Mouse (Mus musculus) spleen, postnatal 36 days (tissue): ENCODE data around the gene Zup1.
"Not testable (repeated sequence)": the region's sequence is repeated elsewhere in the genome, so short reads cannot be mapped to it uniquely, and the experiment has no call there.

ENCODE experiments used
- DNase-seq, 2 experiments: peaks; one replicate each; pipeline ENCODE4 v3.0.0; 2022; ENCODE audit warnings: low spot score in 2 of 2, mixed read lengths in 1 of 2

Gene Zup1

DNA sequence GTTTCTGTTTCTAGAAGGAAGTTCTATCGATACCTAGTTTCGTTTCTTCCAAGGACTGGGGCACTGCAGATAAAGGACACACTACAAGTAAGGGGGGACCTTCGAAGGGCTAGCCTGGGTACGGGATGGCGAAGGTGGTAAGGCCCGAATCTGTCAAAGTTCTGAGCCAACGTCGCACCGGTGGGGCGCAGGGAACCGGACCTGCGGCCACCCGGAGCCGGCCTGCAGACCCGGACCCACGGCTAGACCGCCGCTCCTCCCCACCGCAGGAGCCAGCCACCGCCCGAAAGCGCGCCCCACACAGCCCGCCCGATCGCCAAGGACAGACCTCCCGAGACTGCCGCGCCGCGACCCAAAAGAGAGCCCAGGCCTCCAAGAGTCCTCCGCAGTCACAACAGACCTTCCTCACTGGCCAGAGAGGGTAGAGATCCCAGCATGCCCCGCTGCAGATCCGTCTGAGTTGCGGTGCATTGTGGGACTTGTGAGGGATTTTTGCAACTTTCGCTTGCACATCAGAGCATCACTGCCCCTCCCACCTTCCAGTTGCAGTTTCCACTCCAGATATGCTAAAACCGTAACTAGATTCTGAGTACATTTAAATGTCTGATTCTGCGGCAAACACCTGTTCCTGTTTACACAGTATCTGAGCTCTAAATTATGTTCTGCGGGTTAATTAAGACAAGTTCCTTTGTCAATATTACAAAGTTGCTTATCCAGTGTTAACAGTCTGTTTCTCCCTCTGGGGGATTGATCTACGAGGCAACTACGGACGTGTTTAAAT lies at the start of gene Zup1:
Zup1 (minus strand) TSS at position 467 of the 781 bp plus-strand sequence.
- DNase-seq: peak; percentile 90

DNA sequence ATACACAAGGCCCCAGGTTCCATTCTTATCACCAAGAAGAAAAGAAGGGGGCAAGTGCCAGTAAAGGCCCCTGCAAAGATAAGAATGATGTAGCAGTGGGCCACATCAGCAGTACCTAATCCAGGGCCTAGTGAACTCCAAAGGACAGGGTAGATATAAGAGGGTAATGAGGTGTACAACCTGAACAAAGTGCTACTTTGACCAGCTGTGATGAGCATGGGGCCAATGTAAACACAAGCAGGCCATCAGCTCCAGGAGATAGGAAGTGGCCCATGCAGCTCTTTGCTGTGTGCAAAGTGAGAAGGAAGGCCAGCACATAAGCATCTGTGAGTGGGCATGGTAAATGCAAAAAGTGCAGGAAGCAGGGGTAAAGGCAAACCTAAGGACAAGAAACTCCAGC lies 47.3 kb upstream of the Zup1 start:
- DNase-seq: no peak

DNA sequence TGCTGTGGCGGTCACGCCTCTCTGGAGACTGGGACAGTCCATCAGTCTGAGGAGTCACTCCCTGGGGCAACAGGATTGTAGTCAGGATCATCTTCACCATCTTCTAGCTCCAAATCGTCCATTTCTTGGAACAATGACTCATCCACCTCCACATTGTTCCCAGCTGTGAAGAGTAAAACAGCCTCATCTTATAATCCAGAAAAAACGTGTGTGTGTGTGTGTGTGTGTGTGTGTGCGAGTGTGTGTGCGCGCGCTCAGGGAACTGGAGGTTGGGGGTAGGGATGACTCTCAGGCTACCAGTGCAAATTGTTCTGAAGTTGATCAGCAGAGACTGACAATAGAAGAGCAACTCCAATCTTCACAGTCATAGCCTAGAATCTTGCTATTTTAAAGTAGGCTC lies 45.6 kb upstream of the Zup1 start:
- not testable (repeated sequence) for DNase-seq

DNA sequence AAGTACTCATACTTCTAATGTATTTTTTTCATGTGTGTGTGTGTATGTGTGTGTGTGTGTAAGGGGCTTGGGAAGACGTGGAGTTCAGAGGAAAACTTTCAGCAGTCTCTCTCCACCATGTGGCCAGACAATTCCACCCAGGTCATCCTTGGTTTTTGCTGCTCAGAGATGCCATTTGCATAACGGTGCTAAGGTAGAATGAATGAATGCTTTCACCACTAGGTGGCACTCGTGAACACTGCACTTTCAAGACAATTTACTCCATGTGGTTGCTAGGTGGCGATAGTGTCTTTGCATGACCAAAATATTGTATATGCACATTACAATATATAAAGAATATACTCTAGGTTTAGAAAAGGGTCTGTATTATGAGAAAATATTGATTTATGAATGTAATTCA lies 35.7 kb upstream of the Zup1 start:
- peak; percentile 47 to 63 for DNase-seq

DNA sequence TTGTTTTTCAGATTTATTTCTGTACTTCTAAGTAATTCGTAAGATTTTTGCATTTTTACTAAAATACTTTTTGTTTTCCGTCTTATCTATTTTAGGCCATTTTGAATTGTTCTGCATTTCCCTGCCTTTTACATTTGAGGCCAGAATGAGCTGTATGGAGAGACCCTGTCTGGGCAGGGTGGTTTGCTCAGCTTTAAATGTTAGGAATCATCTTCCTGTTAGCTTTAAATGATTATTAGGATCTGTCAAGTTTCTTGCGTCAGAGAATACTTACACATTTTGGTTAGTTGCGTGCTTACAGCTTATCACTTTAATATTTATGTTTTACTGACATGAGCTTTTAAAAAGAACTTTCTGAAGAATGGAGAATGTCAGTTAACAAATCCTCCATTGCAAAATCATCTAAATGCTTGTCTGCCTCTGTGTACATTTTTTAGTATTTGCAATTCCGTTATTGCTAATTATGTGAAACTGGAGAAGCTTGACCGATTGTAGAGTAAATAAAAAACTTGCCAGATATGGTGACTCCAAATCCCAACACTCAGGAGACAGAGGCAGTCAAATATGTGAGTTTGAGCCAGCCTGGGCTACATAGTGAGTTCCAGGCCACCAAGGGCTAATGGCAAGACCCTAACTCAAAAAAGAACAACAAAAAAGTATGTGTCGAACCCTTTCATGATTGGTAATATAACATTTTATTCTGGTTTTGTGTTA lies 23.9 kb upstream of the Zup1 start:
- DNase-seq: no peak

DNA sequence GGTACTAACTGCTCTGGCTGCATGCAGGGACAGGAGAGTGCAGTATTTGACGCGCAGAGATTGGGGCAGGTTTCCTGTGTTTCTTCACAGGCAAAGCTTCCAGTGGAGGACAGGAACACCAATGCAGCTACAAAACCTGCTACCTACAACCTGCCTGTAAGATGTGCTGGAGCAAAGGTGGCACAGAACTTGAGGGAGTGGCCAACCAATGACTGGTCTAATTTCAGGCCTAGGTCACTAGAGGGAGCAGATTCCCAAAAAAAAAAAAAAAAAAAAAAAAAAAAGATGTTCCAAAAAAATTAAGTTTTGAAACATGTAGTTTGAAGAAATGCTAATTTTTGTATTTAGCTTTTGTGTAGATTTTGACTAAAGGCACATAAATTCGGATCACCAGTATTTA lies 1.4 kb upstream of the Zup1 start:
- DNase-seq: no peak

DNA sequence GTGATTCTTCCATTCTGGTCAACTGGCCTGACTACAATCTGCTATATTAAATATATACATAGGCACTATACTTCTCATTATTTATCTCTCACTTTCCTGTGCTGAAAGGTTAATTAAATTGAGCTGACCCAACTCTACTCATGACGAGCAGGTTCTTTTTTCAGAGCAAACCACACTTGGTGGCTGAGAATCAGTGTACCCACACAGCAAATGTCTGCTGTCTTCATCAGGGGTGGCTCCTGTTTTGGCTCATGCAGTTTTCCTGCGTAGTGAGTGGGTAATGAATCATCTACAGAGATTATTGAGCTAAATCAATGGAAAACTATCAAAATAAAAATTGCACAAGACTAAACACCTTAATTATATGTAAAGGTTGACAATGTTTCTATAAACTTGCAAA lies 4.7 kb downstream of the Zup1 start:
- DNase-seq: no peak

DNA sequence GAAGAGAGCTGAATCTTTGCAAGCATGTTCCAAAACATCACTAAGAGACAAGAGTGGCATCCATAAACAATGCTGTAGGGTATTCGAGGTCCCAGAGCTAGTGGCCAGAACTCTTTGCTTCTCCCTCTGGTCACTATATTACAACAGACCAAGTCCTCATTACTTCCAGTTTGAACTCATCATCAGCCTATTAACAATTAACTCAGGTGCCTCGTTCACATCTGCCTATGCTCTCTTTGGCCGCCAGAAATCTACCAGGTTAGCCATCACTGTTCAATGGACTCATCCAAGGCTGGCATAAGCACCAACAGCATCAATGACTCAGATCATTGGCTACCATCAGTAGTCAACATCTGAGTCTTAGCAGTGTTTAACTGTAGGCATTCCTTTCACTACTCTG lies 5.7 kb downstream of the Zup1 start:
- no peak for DNase-seq

DNA sequence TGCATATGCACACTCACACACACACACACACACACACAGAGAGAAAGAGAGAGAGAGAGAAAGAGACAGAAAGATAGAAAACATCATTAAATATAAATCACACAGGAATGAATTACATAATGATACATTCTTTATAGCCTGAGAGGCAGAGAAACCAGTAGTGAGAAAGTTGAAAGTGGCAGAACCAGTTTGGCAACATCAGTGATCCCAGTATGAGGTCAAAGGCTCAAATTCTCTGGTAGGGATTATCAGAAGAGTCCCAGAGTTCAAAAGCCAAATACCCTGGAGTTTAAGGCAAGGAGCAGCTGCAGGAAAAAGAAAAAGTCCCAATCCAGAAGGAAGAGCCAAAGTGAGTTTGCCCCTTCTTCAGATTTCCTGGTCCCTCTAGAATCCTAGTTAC lies 10.4 kb downstream of the Zup1 start:
- DNase-seq: no peak

DNA sequence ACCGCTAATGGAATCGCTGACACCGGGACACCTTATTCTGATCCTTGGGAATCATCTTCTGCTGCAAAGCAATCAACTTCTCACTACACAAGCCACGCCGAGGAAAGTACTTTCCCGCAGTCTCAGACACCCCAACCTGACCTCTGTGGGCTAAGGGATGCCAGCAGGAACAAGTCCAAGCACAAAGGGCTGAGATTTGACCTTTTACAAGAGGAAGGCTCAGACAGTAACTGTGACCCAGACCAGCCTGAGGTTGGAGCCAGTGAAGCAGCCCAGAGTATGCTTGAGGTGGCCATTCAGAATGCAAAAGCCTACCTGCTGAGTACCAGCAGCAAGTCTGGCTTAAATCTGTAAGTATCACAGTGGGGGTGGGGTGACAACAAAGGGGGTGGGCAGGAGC lies 45.6 kb downstream of the Zup1 start:
- no peak for DNase-seq

DNA sequence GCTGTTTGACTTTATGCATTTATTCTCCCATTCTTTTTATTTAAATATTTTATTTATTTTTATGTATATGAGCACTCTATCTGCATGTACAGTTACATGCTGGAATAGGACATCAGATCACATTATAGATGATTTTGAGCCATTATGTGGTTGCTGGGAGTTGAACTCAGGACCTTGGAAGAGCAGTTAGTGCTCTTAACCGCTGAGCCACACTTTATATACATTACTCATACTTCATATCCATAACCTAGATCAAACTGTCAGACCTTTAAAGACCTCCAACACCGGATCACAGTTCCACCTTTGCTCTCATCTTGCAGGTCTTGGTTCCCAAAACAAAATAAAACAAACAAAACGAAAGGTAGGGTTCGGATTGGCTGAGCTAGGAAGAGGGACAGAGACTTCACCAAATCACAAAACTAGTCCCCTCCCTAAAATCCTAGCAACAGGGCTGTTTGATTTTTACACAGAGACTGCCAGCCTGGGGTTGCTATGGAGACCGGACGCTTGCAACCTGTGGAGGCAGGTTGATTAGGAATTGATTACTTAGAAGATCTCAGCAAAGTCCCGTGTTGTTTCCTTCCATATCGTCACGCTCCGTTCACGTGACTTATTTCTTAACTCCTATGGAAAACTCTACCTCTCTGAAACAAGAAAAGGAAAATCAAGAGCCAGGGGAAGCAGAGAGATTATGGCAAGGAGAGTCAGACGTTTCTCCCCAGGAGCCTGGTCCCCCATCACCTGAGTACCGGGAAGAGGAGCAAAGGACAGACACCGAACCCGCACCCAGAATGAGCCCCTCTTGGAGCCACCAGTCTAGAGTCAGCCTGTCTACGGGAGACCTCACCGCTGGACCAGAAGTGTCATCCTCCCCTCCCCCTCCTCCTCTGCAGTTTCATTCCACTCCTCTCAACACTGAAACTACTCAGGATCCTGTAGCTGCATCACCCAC lies 46.3 kb downstream of the Zup1 start, which contains the start of gene Rsph4a:
Rsph4a (plus strand) TSS at position 582 of the 952 bp plus-strand sequence.
- no peak for DNase-seq

DNA sequence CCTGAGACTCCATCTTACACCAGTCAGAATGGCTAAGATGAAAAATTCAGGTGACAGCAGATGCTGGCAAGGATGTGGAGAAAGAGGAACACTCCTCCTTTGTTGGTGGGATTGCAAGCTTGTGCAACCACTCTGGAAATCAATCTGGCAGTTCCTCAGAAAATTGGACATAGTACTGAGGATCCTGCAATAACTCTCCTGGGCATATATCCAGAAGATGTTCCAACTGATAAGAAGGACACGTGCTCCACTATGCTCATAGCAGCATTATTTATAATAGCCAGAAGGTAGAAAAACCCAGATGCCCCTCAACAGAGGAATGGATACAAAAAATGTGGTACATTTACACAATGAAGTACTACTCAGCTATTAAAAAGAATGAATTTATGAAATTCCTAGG lies 49.5 kb downstream of the Zup1 start:
- not testable (repeated sequence) for DNase-seq

DNA sequence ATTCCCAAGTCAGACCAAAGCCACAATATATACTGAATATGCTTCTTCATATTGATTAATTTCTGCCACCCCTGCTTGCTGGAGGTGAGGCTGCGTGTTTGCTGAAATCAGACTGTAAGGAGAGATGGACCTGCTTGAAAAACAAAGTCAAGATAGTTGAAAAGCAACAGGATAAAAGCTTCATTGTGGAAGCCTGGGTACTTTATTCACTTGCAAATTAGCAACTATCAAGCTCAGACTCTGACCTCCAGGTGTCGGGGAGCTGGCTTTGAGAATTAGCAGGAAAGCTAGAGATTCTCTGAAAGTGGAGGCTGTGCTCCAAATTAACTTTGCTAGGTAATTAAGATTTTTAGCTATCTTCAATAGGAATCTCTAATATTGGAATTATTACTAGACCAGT lies 68.7 kb downstream of the Zup1 start:
- DNase-seq: not testable (repeated sequence)

DNA sequence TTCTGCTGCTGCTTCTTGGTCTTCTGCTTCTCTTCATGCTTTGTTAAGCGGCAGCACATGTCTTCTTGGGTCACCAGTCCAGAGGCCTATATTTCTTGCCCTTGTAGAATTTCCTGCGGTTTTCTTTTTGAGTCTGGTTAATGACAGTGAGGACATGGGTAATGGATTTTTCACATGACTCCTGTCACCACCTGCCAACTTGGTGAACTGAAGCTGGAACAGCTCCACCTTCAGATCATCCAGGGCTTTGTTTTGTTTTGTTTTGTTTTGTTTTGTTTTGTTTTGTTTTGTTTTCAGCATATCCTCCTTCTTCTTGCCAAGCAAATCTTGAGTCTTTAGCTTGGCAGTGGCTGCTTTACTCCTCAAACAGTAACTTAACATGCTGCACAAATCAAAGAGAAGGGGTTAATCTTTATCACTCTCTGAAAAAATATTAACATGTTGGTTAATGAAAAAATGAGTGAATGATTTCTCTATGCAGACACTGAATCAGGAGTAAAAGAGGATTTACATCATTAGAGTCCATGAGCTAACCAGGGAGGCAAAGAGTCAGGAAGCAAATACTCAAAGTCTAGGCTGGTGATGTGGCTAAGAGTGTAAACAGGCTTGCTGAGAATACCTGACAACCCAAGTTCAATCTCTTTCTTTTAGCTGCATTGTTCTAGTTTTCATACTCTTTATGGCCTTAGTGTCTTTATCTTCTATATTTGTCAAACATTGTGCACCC lies 78.2 kb downstream of the Zup1 start:
- DNase-seq: no peak

DNA sequence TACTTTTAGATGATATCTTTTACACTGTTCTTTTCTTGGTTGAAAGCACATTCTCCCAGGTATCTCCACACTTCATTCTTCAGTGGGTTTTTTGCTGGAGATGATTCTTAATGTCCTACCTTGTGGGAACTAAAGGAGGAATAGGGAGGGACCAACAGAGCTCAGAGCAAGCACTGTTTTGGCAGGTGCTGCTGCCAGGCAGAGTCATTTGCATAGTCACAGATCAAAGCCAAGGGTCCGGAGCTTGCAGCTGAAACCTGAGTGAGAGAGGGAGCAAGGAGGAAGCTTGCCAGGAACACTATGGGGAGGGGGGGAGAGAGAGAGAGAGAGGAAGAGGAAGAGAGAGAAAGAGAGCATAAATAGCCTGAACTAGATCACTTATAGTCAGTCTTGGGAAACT lies 80.6 kb downstream of the Zup1 start:
- DNase-seq: no peak
